ENCODE assay signal across 8 mouse cellular contexts in the genomic region with DNA sequence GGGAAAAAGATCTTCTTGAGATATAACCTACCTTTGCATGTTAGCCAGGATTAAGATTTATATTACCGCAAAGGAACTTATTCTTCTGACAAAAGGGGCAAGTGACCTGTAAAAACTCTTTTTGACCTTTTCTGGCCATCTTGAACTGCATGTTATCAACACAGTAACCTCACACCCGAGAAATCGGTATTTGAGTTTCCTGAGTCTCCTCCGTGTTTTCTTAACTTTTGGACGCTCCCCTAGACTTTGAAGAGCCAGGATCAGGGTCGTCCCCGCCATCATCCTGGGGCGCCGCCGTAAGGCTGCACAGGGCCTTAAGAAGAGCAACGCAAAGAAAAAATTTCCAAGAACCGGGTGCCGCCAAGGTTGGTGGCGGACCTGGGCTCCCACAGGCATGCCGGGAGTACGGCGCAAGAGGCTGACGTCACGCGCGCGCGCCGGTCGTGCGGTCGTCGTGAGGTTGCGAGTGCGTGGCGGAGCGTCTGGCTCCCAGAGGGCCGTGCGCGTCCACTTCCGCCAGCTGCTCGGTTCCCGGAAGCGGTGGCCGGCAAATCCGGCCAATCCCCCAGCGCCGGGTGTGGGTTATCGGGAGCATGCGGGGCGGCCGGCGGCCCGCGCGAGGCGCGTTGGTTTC. TPM values are rescaled to one million over a fixed set of nuclear protein-coding genes. Genes with fewer than 3 reads are reported as not detected.
DNase-seq lines count a peak whose midpoint lies in the region; ATAC-seq and TF ChIP-seq lines count a peak whose summit lies in the region.

A gene (plus strand): TSS at position 485 of the 634 bp plus-strand sequence.

- peak; percentile 95 for DNase-seq in A20 (ENCODE audit: low read depth, low spot score)
- peak; percentile 95 to 96 for DNase-seq in heart, adult 9 months (ENCODE audit: low spot score in 2 of 2)
- peak; percentile 89 to 91 for DNase-seq in monocyte, adult 2 months (ENCODE audit: low read depth in 1 of 2, low spot score in 2 of 2)
- DNase-seq in spleen, postnatal 36 days (ENCODE audit: low spot score in 2 of 2): peak; percentile 95 to 96

- H3K9ac ChIP-seq in kidney, embryonic 14.5 days (ENCODE audit: low read depth, low read length): peak within 1 kb of the TSS; percentile 87
- H3K9ac ChIP-seq in limb, embryonic 15.5 days: peak within 1 kb of the TSS; percentile 81

- no peaks in the 10 kb centered on the region for H3K9me3 ChIP-seq in kidney, embryonic 14.5 days (ENCODE audit: control insufficient read depth, low read length)
- H3K9me3 ChIP-seq in limb, embryonic 15.5 days: no peaks in the 10 kb centered on the region

- peak; percentile 85; the same call in 1 of the 2 replicates for TF ChIP-seq POLR2A in bone marrow macrophage, adult 2 months (IDR thresholded peaks at IDR 0.05; ENCODE audit: borderline replicate concordance, low read depth, low read length)
- TF ChIP-seq POLR2A in embryonic fibroblast, embryonic 13.5 days (IDR thresholded peaks at IDR 0.05; ENCODE audit: low read depth, low read length): peak; percentile 77

- peaks cover 29% of the 10 kb centered on the region for H3K36me3 ChIP-seq in kidney, embryonic 14.5 days (ENCODE audit: control insufficient read depth, insufficient read depth, low read length)
- H3K36me3 ChIP-seq in limb, embryonic 15.5 days: peaks cover 26% of the 10 kb centered on the region

- peak within 1 kb of the TSS; percentile 97 for H3K4me3 ChIP-seq in bone marrow macrophage, adult 2 months (ENCODE audit: insufficient read depth, low read length)
- peak within 1 kb of the TSS; percentile 91 for H3K4me3 ChIP-seq in embryonic fibroblast, embryonic 13.5 days (ENCODE audit: insufficient read depth, low read length)
- peak within 1 kb of the TSS; percentile 57 for H3K4me3 ChIP-seq in kidney, embryonic 14.5 days (ENCODE audit: low read length)
- peak within 1 kb of the TSS; percentile 92 for H3K4me3 ChIP-seq in limb, embryonic 15.5 days

- peak; percentile 98 for ATAC-seq in kidney, embryonic 14.5 days (ENCODE audit: low FRiP score, low TSS enrichment)
- peak; percentile 92 for ATAC-seq in limb, embryonic 15.5 days (ENCODE audit: insufficient number of reproducible peaks, low FRiP score, low TSS enrichment, low read depth)

- peak within 1 kb of the TSS; percentile 93 for H3K4me2 ChIP-seq in kidney, embryonic 14.5 days (replicated peaks; ENCODE audit: low read depth, low read length)
- peak within 1 kb of the TSS; percentile 81 for H3K4me2 ChIP-seq in limb, embryonic 15.5 days

- H3K4me1 ChIP-seq in bone marrow macrophage, adult 2 months (ENCODE audit: control insufficient read depth, insufficient read depth, low read length): peaks cover 7% of the 10 kb centered on the region
- H3K4me1 ChIP-seq in embryonic fibroblast, embryonic 13.5 days (ENCODE audit: control insufficient read depth, insufficient read depth, low read length): no peaks in the 10 kb centered on the region
- H3K4me1 ChIP-seq in kidney, embryonic 14.5 days (ENCODE audit: control insufficient read depth, insufficient read depth, low read length): peaks cover 13% of the 10 kb centered on the region
- H3K4me1 ChIP-seq in limb, embryonic 15.5 days: peaks cover 14% of the 10 kb centered on the region

- TF ChIP-seq CTCF in bone marrow macrophage, adult 2 months (IDR thresholded peaks at IDR 0.05; ENCODE audit: low read depth, low read length): no peak
- TF ChIP-seq CTCF in embryonic fibroblast, embryonic 13.5 days (IDR thresholded peaks at IDR 0.05; ENCODE audit: borderline replicate concordance, insufficient read depth, low read length): no peak

- H3K27me3 ChIP-seq in kidney, embryonic 14.5 days (ENCODE audit: control insufficient read depth, insufficient read depth, low read length): no peaks in the 10 kb centered on the region
- no peaks in the 10 kb centered on the region for H3K27me3 ChIP-seq in limb, embryonic 15.5 days

- H3K27ac ChIP-seq in bone marrow macrophage, adult 2 months (ENCODE audit: insufficient read depth, low read depth, low read length): peak within 1 kb of the TSS; percentile 60
- H3K27ac ChIP-seq in embryonic fibroblast, embryonic 13.5 days (ENCODE audit: insufficient read depth, low read length): peak within 1 kb of the TSS; percentile 37; the same call in 1 of the 2 replicates
- H3K27ac ChIP-seq in kidney, embryonic 14.5 days (ENCODE audit: low read depth, low read length): peak within 1 kb of the TSS; percentile 55; the same call in 1 of the 2 replicates
- H3K27ac ChIP-seq in limb, embryonic 15.5 days: peak within 1 kb of the TSS; percentile 84

- WGBS in kidney, embryonic 14.5 days: 1% methylated on average over 48 of the region's 53 CpGs
- under 1% methylated on average over 53 of the region's 53 CpGs for whole genome bisulfite sequencing in limb, embryonic 15.5 days

RNA-seq across cellular contexts. Expression of the gene that starts here (rescaled TPM):
- polyA plus RNA-seq in bone marrow macrophage, adult 2 months (2012; ENCODE audit: insufficient read depth, insufficient read length, missing spikeins): 109 and 119 TPM in 2 replicates
- polyA plus RNA-seq in embryonic fibroblast, embryonic 13.5 days (2011; ENCODE audit: insufficient read length, low read depth, missing spikeins): 140 and 159 TPM in 2 replicates
- 91.1 and 135 TPM in 2 replicates for polyA plus RNA-seq in kidney, embryonic 14.5 days (2014; fragmentation: Nextera tagmentation; extraction: Ambion mirVana)
- polyA plus RNA-seq in limb, embryonic 15.5 days (2015; fragmentation: Nextera tagmentation; extraction: Ambion mirVana): 128 and 137 TPM in 2 replicates

Comparison
In these comparisons a context has a peak if more than half of its experiments do, and no peak if none do; other contexts are left out.
1. Peak in every context shown above with its lines: DNase-seq, ATAC-seq, H3K4me3 ChIP-seq and H3K27ac ChIP-seq.